Mouse (Mus musculus): ENCODE measurements around the gene Pde4dip. TPM values are rescaled to one million over a fixed set of nuclear protein-coding genes. Genes with fewer than 3 reads are reported as not detected.

Gene Pde4dip
- polyA plus RNA-seq, 1 experiment: 134 TPM

- TF ChIP-seq REST (IDR thresholded peaks at IDR 0.05; ENCODE audit: insufficient read depth, insufficient read length) (no peak), TCF12 (IDR thresholded peaks at IDR 0.05; ENCODE audit: insufficient read depth, poor library complexity, severe bottlenecking) (no peak), CEBPB (IDR thresholded peaks at IDR 0.05; ENCODE audit: insufficient read depth, poor library complexity, severe bottlenecking) (no peak), USF1 (IDR thresholded peaks at IDR 0.05; ENCODE audit: low read depth) (no peak), SRF (IDR thresholded peaks at IDR 0.05; ENCODE audit: control insufficient read depth, insufficient read length, low read depth) (no peak), MAX (IDR thresholded peaks at IDR 0.05; ENCODE audit: low read depth) (no peak), POLR2A (IDR thresholded peaks at IDR 0.05; ENCODE audit: insufficient read length, low read depth) (no peak)
- no peak overlapping the region for H3ac ChIP-seq (ENCODE audit: control insufficient read depth, insufficient read length)
- H3K4me2 ChIP-seq (ENCODE audit: low read depth): no peak overlapping the region
- H3K36me3 ChIP-seq (ENCODE audit: control insufficient read depth, insufficient read depth): peaks cover 62% of the 10 kb centered on the region
- no peak overlapping the region for H3K4me3 ChIP-seq
- H3K79me2 ChIP-seq (ENCODE audit: control insufficient read depth, insufficient read depth): peaks cover 4% of the 10 kb centered on the region
- no peaks in the 10 kb centered on the region for H3K27me3 ChIP-seq (ENCODE audit: control insufficient read depth, insufficient read depth, insufficient read length)
Observed at GRCm38 (mm10) chr3:97918885-97919550, 30.5 kb upstream of the Pde4dip start.

GRCm38 (mm10) chr3:97915081-97915480 lies 26.6 kb upstream of the Pde4dip start:
- H3K79me2 ChIP-seq (ENCODE audit: control insufficient read depth, insufficient read depth): peaks cover 7% of the 10 kb centered on the region
- H3K4me2 ChIP-seq (ENCODE audit: low read depth): no peak overlapping the region
- peaks cover 46% of the 10 kb centered on the region for H3K36me3 ChIP-seq (ENCODE audit: control insufficient read depth, insufficient read depth)
- TF ChIP-seq USF1 (IDR thresholded peaks at IDR 0.05; ENCODE audit: low read depth) (no peak), POLR2AphosphoS2 (IDR thresholded peaks at IDR 0.05; ENCODE audit: insufficient read length, low read depth) (no peak), CEBPB (IDR thresholded peaks at IDR 0.05; ENCODE audit: insufficient read depth, poor library complexity, severe bottlenecking) (no peak)
- no peak overlapping the region for H3ac ChIP-seq (ENCODE audit: control insufficient read depth, insufficient read length)
- no peaks in the 10 kb centered on the region for H3K27me3 ChIP-seq (ENCODE audit: control insufficient read depth, insufficient read depth, insufficient read length)
- H3K4me3 ChIP-seq: no peak overlapping the region

- no peaks in the 10 kb centered on the region for H3K27me3 ChIP-seq (ENCODE audit: control insufficient read depth, insufficient read depth, insufficient read length)
- peaks cover 29% of the 10 kb centered on the region for H3K36me3 ChIP-seq (ENCODE audit: control insufficient read depth, insufficient read depth)
Observed at GRCm38 (mm10) chr3:97911093-97911492, 22.6 kb upstream of the Pde4dip start.

GRCm38 (mm10) chr3:97909737-97910136 lies 21.2 kb upstream of the Pde4dip start:
- Histone ChIP-seq H3K4me2 (ENCODE audit: low read depth) (no peak overlapping the region), H3K4me3 (no peak overlapping the region), H3K27me3 (ENCODE audit: control insufficient read depth, insufficient read depth, insufficient read length) (no peaks in the 10 kb centered on the region), H3K36me3 (ENCODE audit: control insufficient read depth, insufficient read depth) (peaks cover 28% of the 10 kb centered on the region), H3ac (ENCODE audit: control insufficient read depth, insufficient read length) (no peak overlapping the region), H3K79me2 (ENCODE audit: control insufficient read depth, insufficient read depth) (peaks cover 36% of the 10 kb centered on the region)
- TF ChIP-seq MYOG (IDR thresholded peaks at IDR 0.05; ENCODE audit: control insufficient read depth in 1 of 3, insufficient read depth in 1 of 3, insufficient read length in 2 of 3, low read depth in 2 of 3): no peak
- TF ChIP-seq USF1 (IDR thresholded peaks at IDR 0.05; ENCODE audit: low read depth): no peak
- TF ChIP-seq MAX (IDR thresholded peaks at IDR 0.05; ENCODE audit: low read depth): no peak
- no peak for TF ChIP-seq POLR2AphosphoS2 (IDR thresholded peaks at IDR 0.05; ENCODE audit: insufficient read length, low read depth)
- TF ChIP-seq MYOD1 (IDR thresholded peaks at IDR 0.05; ENCODE audit: control insufficient read depth in 1 of 3, insufficient read length in 2 of 3, low read depth in 2 of 3): no peak
- no peak for TF ChIP-seq E2F4 (IDR thresholded peaks at IDR 0.05; ENCODE audit: insufficient read depth)
- TF ChIP-seq TCF3 (IDR thresholded peaks at IDR 0.05; ENCODE audit: insufficient read length, low read depth): no peak
- TF ChIP-seq CEBPB (IDR thresholded peaks at IDR 0.05; ENCODE audit: insufficient read depth, poor library complexity, severe bottlenecking): no peak
- no peak for TF ChIP-seq REST (IDR thresholded peaks at IDR 0.05; ENCODE audit: insufficient read depth, insufficient read length)
- no peak for TF ChIP-seq TCF12 (IDR thresholded peaks at IDR 0.05; ENCODE audit: insufficient read depth, poor library complexity, severe bottlenecking)
- no peak for TF ChIP-seq SRF (IDR thresholded peaks at IDR 0.05; ENCODE audit: control insufficient read depth, insufficient read length, low read depth)
- TF ChIP-seq POLR2A (IDR thresholded peaks at IDR 0.05; ENCODE audit: insufficient read length, low read depth): no peak

More at GRCm38 (mm10) chr3:97911093-97911492, 22.6 kb upstream of the Pde4dip start:
- TF ChIP-seq TCF12 (IDR thresholded peaks at IDR 0.05; ENCODE audit: insufficient read depth, poor library complexity, severe bottlenecking) (no peak), POLR2AphosphoS2 (IDR thresholded peaks at IDR 0.05; ENCODE audit: insufficient read length, low read depth) (no peak)
- no peak overlapping the region for H3K4me3 ChIP-seq
- no peak overlapping the region for H3K4me2 ChIP-seq (ENCODE audit: low read depth)
- H3K79me2 ChIP-seq (ENCODE audit: control insufficient read depth, insufficient read depth): peaks cover 27% of the 10 kb centered on the region
- H3ac ChIP-seq (ENCODE audit: control insufficient read depth, insufficient read length): no peak overlapping the region

- peaks cover 56% of the 10 kb centered on the region for H3K79me2 ChIP-seq (ENCODE audit: control insufficient read depth, insufficient read depth)
- no peaks in the 10 kb centered on the region for H3K36me3 ChIP-seq (ENCODE audit: control insufficient read depth, insufficient read depth)
- peak overlapping the region; percentile 85 for H3K4me2 ChIP-seq (ENCODE audit: low read depth)
- peak overlapping the region; percentile 83 for H3ac ChIP-seq (ENCODE audit: control insufficient read depth, insufficient read length)
- no peak for TF ChIP-seq CEBPB (IDR thresholded peaks at IDR 0.05; ENCODE audit: insufficient read depth, poor library complexity, severe bottlenecking)
- TF ChIP-seq MYOD1 (IDR thresholded peaks at IDR 0.05; ENCODE audit: control insufficient read depth in 1 of 3, insufficient read length in 2 of 3, low read depth in 2 of 3): no peak
- no peak for TF ChIP-seq MYOG (IDR thresholded peaks at IDR 0.05; ENCODE audit: control insufficient read depth in 1 of 3, insufficient read depth in 1 of 3, insufficient read length in 2 of 3, low read depth in 2 of 3)
- no peak for TF ChIP-seq TCF3 (IDR thresholded peaks at IDR 0.05; ENCODE audit: insufficient read length, low read depth)
- no peak for TF ChIP-seq REST (IDR thresholded peaks at IDR 0.05; ENCODE audit: insufficient read depth, insufficient read length)
- TF ChIP-seq SRF (IDR thresholded peaks at IDR 0.05; ENCODE audit: control insufficient read depth, insufficient read length, low read depth): no peak
- TF ChIP-seq E2F4 (IDR thresholded peaks at IDR 0.05; ENCODE audit: insufficient read depth): no peak
- TF ChIP-seq MAX (IDR thresholded peaks at IDR 0.05; ENCODE audit: low read depth): no peak
- TF ChIP-seq POLR2AphosphoS2 (IDR thresholded peaks at IDR 0.05; ENCODE audit: insufficient read length, low read depth): no peak
- TF ChIP-seq TCF12 (IDR thresholded peaks at IDR 0.05; ENCODE audit: insufficient read depth, poor library complexity, severe bottlenecking): no peak
- TF ChIP-seq POLR2A (IDR thresholded peaks at IDR 0.05; ENCODE audit: insufficient read length, low read depth): no peak
- no peak for TF ChIP-seq USF1 (IDR thresholded peaks at IDR 0.05; ENCODE audit: low read depth)
- no peaks in the 10 kb centered on the region for H3K27me3 ChIP-seq (ENCODE audit: control insufficient read depth, insufficient read depth, insufficient read length)
- H3K4me3 ChIP-seq: peak overlapping the region; percentile 72
Observed at GRCm38 (mm10) chr3:97901586-97901985, 13.1 kb upstream of the Pde4dip start.

All from myocyte (in vitro differentiated cells).